In the genomic region with DNA sequence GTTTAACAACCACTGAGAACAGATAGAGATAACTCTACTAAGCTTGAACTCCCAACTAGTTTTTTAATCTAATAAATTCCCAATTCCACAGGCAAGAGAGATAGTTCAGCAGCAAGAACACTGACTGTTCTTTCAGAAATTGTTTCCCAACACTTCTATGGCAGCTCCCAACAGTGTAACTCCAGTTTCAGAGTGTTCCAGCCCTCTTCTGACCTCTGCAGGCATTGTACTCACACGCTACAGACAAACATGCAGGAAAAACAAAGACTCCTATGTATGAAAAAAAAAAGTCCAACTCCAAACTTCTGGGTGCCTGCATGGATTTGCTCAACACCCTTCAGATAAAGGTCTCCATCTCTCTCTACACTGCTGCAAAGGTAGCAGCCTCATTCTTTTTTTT, we compare ENCODE assay signal across 9 mouse cellular contexts. TPM values are rescaled to one million over a fixed set of nuclear protein-coding genes. Genes with fewer than 3 reads are reported as not detected.
DNase-seq lines count a peak whose midpoint lies in the region; ATAC-seq and TF ChIP-seq lines count a peak whose summit lies in the region.
"Had no signal": no experiment of that assay in that cellular context is flagged by ENCODE, and none has a peak within 500 bp of the region (broad histone marks: within the 10 kb centered on the region; RNA-seq: fewer than 3 reads in every experiment).

No protein-coding gene starts in this region.

- no peaks in the 10 kb centered on the region; the same call in 1 of the 2 replicates for H3K4me1 ChIP-seq in lung, postnatal 0 days (ENCODE audit: insufficient read depth, low read depth, low read length)
- H3K4me1 ChIP-seq in forebrain, embryonic 13.5 days: peaks cover 50% of the 10 kb centered on the region
- H3K4me1 ChIP-seq in limb, embryonic 12.5 days (replicated peaks): peaks cover 21% of the 10 kb centered on the region
- peaks cover 14% of the 10 kb centered on the region for H3K4me1 ChIP-seq in stomach, embryonic 14.5 days (ENCODE audit: control insufficient read depth, insufficient read depth, low read length)

- no peaks in the 10 kb centered on the region for H3K9me3 ChIP-seq in lung, postnatal 0 days (ENCODE audit: low read length)
- H3K9me3 ChIP-seq in forebrain, embryonic 13.5 days (replicated peaks): no peaks in the 10 kb centered on the region
- H3K9me3 ChIP-seq in limb, embryonic 12.5 days: no peaks in the 10 kb centered on the region
- H3K9me3 ChIP-seq in stomach, embryonic 14.5 days (ENCODE audit: control insufficient read depth, low read depth, low read length): no peaks in the 10 kb centered on the region

- no peak overlapping the region for H3K4me2 ChIP-seq in lung, postnatal 0 days (replicated peaks; ENCODE audit: low read depth, low read length)
- peak overlapping the region; percentile 90 for H3K4me2 ChIP-seq in forebrain, embryonic 13.5 days
- peak overlapping the region; percentile 65 for H3K4me2 ChIP-seq in limb, embryonic 12.5 days
- H3K4me2 ChIP-seq in stomach, embryonic 14.5 days (replicated peaks; ENCODE audit: low read depth, low read length): peak overlapping the region; percentile 60

- DNase-seq in lung, postnatal 0 days (ENCODE audit: low spot score): peak; percentile 36
- no peak for DNase-seq in lung, postnatal 10 days
- no peak for DNase-seq in urinary bladder, postnatal 14 days (ENCODE audit: low spot score)
- no peak for DNase-seq in layer of hippocampus, adult 9-11 months
- DNase-seq: kidney, adult 8-10 months had no signal

- no peak overlapping the region for H3K9ac ChIP-seq in lung, postnatal 0 days (replicated peaks; ENCODE audit: low read depth)
- peak overlapping the region; percentile 98 for H3K9ac ChIP-seq in forebrain, embryonic 13.5 days
- H3K9ac ChIP-seq in limb, embryonic 12.5 days (replicated peaks): 0 out of 2 replicates have a peak overlapping the region, but pooled peaks have one; percentile 31
- H3K9ac ChIP-seq in stomach, embryonic 14.5 days (replicated peaks; ENCODE audit: low read depth, low read length): no peak overlapping the region

- H3K36me3 ChIP-seq in lung, postnatal 0 days (ENCODE audit: insufficient read depth, low read length): peaks cover 3% of the 10 kb centered on the region; the same call in 1 of the 2 replicates
- H3K36me3 ChIP-seq in forebrain, embryonic 13.5 days (ENCODE audit: poor library complexity, severe bottlenecking): peaks cover 54% of the 10 kb centered on the region
- peaks cover 56% of the 10 kb centered on the region for H3K36me3 ChIP-seq in limb, embryonic 12.5 days
- H3K36me3 ChIP-seq in stomach, embryonic 14.5 days (ENCODE audit: control insufficient read depth, insufficient read depth, low read length): peaks cover 35% of the 10 kb centered on the region

- H3K27me3 ChIP-seq in lung, postnatal 0 days (replicated peaks; ENCODE audit: insufficient read depth, low read length): no peaks in the 10 kb centered on the region
- no peaks in the 10 kb centered on the region for H3K27me3 ChIP-seq in forebrain, embryonic 13.5 days
- H3K27me3 ChIP-seq in limb, embryonic 12.5 days: no peaks in the 10 kb centered on the region
- no peaks in the 10 kb centered on the region for H3K27me3 ChIP-seq in stomach, embryonic 14.5 days (ENCODE audit: control insufficient read depth, insufficient read depth, low read length)

- no peak for ATAC-seq in lung, postnatal 0 days
- ATAC-seq in forebrain, embryonic 13.5 days: no peak
- ATAC-seq in limb, embryonic 12.5 days (ENCODE audit: insufficient number of reproducible peaks, insufficient read depth, low FRiP score, low TSS enrichment, low read depth): no peak
- ATAC-seq in stomach, embryonic 14.5 days (ENCODE audit: insufficient number of reproducible peaks, insufficient read depth, low FRiP score, low read depth): no peak
- ATAC-seq in monocyte, adult 5-6 weeks (replicated peaks; ENCODE audit: insufficient number of reproducible peaks, low FRiP score, low TSS enrichment, poor library complexity, severe bottlenecking): no peak

- H3K4me3 ChIP-seq in lung, postnatal 0 days (ENCODE audit: low read depth, low read length): no peak overlapping the region
- H3K4me3 ChIP-seq in forebrain, embryonic 13.5 days: peak overlapping the region; percentile 89
- peak overlapping the region; percentile 96 for H3K4me3 ChIP-seq in limb, embryonic 12.5 days (replicated peaks)
- peak overlapping the region; percentile 96; the same call in 1 of the 2 replicates for H3K4me3 ChIP-seq in stomach, embryonic 14.5 days (ENCODE audit: low read depth, low read length)

- no peak overlapping the region for H3K27ac ChIP-seq in lung, postnatal 0 days (ENCODE audit: low read length)
- no peak overlapping the region for H3K27ac ChIP-seq in forebrain, embryonic 13.5 days
- H3K27ac ChIP-seq in limb, embryonic 12.5 days: no peak overlapping the region
- no peak overlapping the region for H3K27ac ChIP-seq in stomach, embryonic 14.5 days (ENCODE audit: low read length)

- 11% methylated on average over 1 of the region's 1 CpGs for WGBS in lung, postnatal 0 days
- 26% methylated on average over 1 of the region's 1 CpGs for WGBS in forebrain, embryonic 13.5 days
- WGBS in limb, embryonic 12.5 days: 65% methylated on average over 1 of the region's 1 CpGs
- WGBS in stomach, embryonic 14.5 days: 32% methylated on average over 1 of the region's 1 CpGs

- TF ChIP-seq CTCF in lung, postnatal 0 days (IDR thresholded peaks at IDR 0.05): no peak; the same call in 1 of the 2 replicates

- no peak for TF ChIP-seq EP300 in lung, postnatal 0 days (IDR thresholded peaks at IDR 0.05)

RNA-seq across cellular contexts. Expression of gene Rbbp4, which starts 2.3 kb away (rescaled TPM):
- polyA plus RNA-seq in lung, postnatal 0 days (2015; fragmentation: Nextera tagmentation; extraction: Ambion mirVana): 159 and 182 TPM in 2 replicates
- polyA plus RNA-seq in forebrain, embryonic 13.5 days (2015; fragmentation: Nextera tagmentation; extraction: Ambion mirVana): 534 and 564 TPM in 2 replicates
- 577 and 606 TPM in 2 replicates for polyA plus RNA-seq in limb, embryonic 12.5 days (2016; fragmentation: Nextera tagmentation; extraction: Ambion mirVana)
- 329 and 348 TPM in 2 replicates for polyA plus RNA-seq in stomach, embryonic 14.5 days (2014; fragmentation: Nextera tagmentation; extraction: Ambion mirVana)
- total RNA-seq in monocyte, adult 5-6 weeks (2017): 82.3 to 106 TPM (median 84.6 TPM) in 3 replicates

RNA-seq across cellular contexts. Expression of gene Zbtb8os, which starts 2.6 kb away (rescaled TPM):
- polyA plus RNA-seq in lung, postnatal 0 days (2015; fragmentation: Nextera tagmentation; extraction: Ambion mirVana): 32.3 and 36.5 TPM in 2 replicates
- polyA plus RNA-seq in forebrain, embryonic 13.5 days (2015; fragmentation: Nextera tagmentation; extraction: Ambion mirVana): 33.8 and 36.2 TPM in 2 replicates
- polyA plus RNA-seq in limb, embryonic 12.5 days (2016; fragmentation: Nextera tagmentation; extraction: Ambion mirVana): 45.0 and 48.8 TPM in 2 replicates
- 46.7 and 52.2 TPM in 2 replicates for polyA plus RNA-seq in stomach, embryonic 14.5 days (2014; fragmentation: Nextera tagmentation; extraction: Ambion mirVana)
- total RNA-seq in monocyte, adult 5-6 weeks (2017): 58.5 to 68.8 TPM (median 66.8 TPM) in 3 replicates

RNA-seq across cellular contexts. Expression of gene Zbtb8a, which starts 45.1 kb away (rescaled TPM):
- 15.6 and 16.9 TPM in 2 replicates for polyA plus RNA-seq in lung, postnatal 0 days (2015; fragmentation: Nextera tagmentation; extraction: Ambion mirVana)
- polyA plus RNA-seq in forebrain, embryonic 13.5 days (2015; fragmentation: Nextera tagmentation; extraction: Ambion mirVana): 12.9 and 13.6 TPM in 2 replicates
- polyA plus RNA-seq in limb, embryonic 12.5 days (2016; fragmentation: Nextera tagmentation; extraction: Ambion mirVana): 12.0 and 13.0 TPM in 2 replicates
- polyA plus RNA-seq in stomach, embryonic 14.5 days (2014; fragmentation: Nextera tagmentation; extraction: Ambion mirVana): 14.1 and 14.8 TPM in 2 replicates
- total RNA-seq in monocyte, adult 5-6 weeks (2017): 1.7 to 7.3 TPM (median 4.5 TPM) in 3 replicates

RNA-seq across cellular contexts. Expression of gene Sync, which starts 45.4 kb away (rescaled TPM):
- 0.80 and 0.98 TPM in 2 replicates for polyA plus RNA-seq in lung, postnatal 0 days (2015; fragmentation: Nextera tagmentation; extraction: Ambion mirVana)
- 0.18 and 0.19 TPM in 2 replicates for polyA plus RNA-seq in forebrain, embryonic 13.5 days (2015; fragmentation: Nextera tagmentation; extraction: Ambion mirVana)
- 1.2 and 1.9 TPM in 2 replicates for polyA plus RNA-seq in limb, embryonic 12.5 days (2016; fragmentation: Nextera tagmentation; extraction: Ambion mirVana)
- 1.7 and 1.9 TPM in 2 replicates for polyA plus RNA-seq in stomach, embryonic 14.5 days (2014; fragmentation: Nextera tagmentation; extraction: Ambion mirVana)
- total RNA-seq in monocyte, adult 5-6 weeks (2017): 0.75 TPM in 1 of 3 replicates, not detected in the others

Comparison
In these comparisons a context has a peak if more than half of its experiments do, and no peak if none do; other contexts are left out.
1. H3K9ac ChIP-seq: peak in forebrain, embryonic 13.5 days (single experiment) and limb, embryonic 12.5 days (single experiment); none in lung, postnatal 0 days (single experiment) and stomach, embryonic 14.5 days (single experiment).